Mouse (Mus musculus) neural tube, embryonic 11.5 days (tissue): ENCODE measurements at regions not wholly inside any gene's neighbourhood (a gene's known extent, or its start where the extent isn't known, plus 50 kb on each side); places are given as distances from the start of the nearest gene placed in this dataset.

ENCODE experiments used
- ATAC-seq: fragments of 200-750 bp; cut with Nextera tagmentation; 2 replicates; pipeline ENCODE4 v1.8.0; 2017; ENCODE audit warnings: moderate number of reproducible peaks, mild to moderate bottlenecking, moderate TSS enrichment, moderate library complexity; ENCODE audit not compliant: insufficient read depth, low FRiP score, low TSS enrichment
- DNase-seq: peaks from one replicate; pipeline ENCODE4 v3.0.0-alpha.2; 2015; ENCODE audit warnings: low spot score
- H3K27ac ChIP-seq: fragments of 300-500 bp; sonication (generic); 2 replicates; pipeline ENCODE4 v1.5.1; 2014; ENCODE audit warnings: low read depth, mild to moderate bottlenecking, low read length
- H3K27me3 ChIP-seq: fragments of 300-500 bp; sonication (generic); 2 replicates; pipeline ENCODE4 v1.6.1; 2014; ENCODE audit warnings: mild to moderate bottlenecking, low read length, mixed read lengths; ENCODE audit not compliant: control insufficient read depth, insufficient read depth
- H3K36me3 ChIP-seq: fragments of 300-500 bp; sonication (generic); 2 replicates; pipeline ENCODE4 v1.6.1; 2014; ENCODE audit warnings: mild to moderate bottlenecking, low read length, moderate library complexity, mixed read lengths; ENCODE audit not compliant: control insufficient read depth, insufficient read depth
- H3K4me1 ChIP-seq: fragments of 300-500 bp; sonication (generic); 2 replicates; pipeline ENCODE4 v1.6.1; 2014; ENCODE audit warnings: low read length, mixed read lengths; ENCODE audit not compliant: control insufficient read depth, insufficient read depth
- H3K4me2 ChIP-seq: fragments of 300-500 bp; sonication (generic); 2 replicates; pipeline ENCODE4 v1.6.1; 2014; ENCODE audit warnings: low read depth, mild to moderate bottlenecking, moderate library complexity
- H3K4me3 ChIP-seq: fragments of 300-500 bp; sonication (generic); 2 replicates; pipeline ENCODE4 v1.5.1; 2014; ENCODE audit warnings: low read depth, low read length
- H3K9ac ChIP-seq: fragments of 300-500 bp; sonication (generic); 2 replicates; pipeline ENCODE4 v1.6.1; 2014; ENCODE audit warnings: mild to moderate bottlenecking, low read length
- H3K9me3 ChIP-seq: fragments of 300-500 bp; sonication (generic); 2 replicates; pipeline ENCODE4 v1.6.1; 2016; ENCODE audit warnings: low read length; ENCODE audit not compliant: control insufficient read depth
- WGBS: fragments of 180-500 bp; shearing (Covaris S2); extraction: QIAGEN DNeasy Blood & Tissue Kit; methylation state at CpG from one replicate; pipeline ENCODE4 v1.1.7; 2014; 5-methylcytosine and 5-hydroxymethylcytosine counted together

GRCm38 (mm10) chr1:7823969-7824368 is 3016.3 kb downstream of the Gm37988 start:
- Histone ChIP-seq H3K36me3 (no peaks in the 10 kb centered on the region), H3K9me3 (no peaks in the 10 kb centered on the region), H3K4me1 (no peaks in the 10 kb centered on the region), H3K4me3 (no peak overlapping the region), H3K4me2 (no peak overlapping the region), H3K27ac (no peak overlapping the region), H3K27me3 (no peaks in the 10 kb centered on the region), H3K9ac (no peak overlapping the region)
- ATAC-seq = no peak
- WGBS = 92% methylated on average over 2 of the region's 2 CpGs
- DNase-seq = no peak
